Mouse (Mus musculus) frontal cortex, postnatal 14 days (tissue): ENCODE data around the gene Mab21l1.

Experiments
- DNase-seq, 2 experiments: peaks; one replicate each; pipeline ENCODE4 v3.0.0; 2022; ENCODE audit warnings: low spot score in 2 of 2

Mab21l1 gene

DNA sequence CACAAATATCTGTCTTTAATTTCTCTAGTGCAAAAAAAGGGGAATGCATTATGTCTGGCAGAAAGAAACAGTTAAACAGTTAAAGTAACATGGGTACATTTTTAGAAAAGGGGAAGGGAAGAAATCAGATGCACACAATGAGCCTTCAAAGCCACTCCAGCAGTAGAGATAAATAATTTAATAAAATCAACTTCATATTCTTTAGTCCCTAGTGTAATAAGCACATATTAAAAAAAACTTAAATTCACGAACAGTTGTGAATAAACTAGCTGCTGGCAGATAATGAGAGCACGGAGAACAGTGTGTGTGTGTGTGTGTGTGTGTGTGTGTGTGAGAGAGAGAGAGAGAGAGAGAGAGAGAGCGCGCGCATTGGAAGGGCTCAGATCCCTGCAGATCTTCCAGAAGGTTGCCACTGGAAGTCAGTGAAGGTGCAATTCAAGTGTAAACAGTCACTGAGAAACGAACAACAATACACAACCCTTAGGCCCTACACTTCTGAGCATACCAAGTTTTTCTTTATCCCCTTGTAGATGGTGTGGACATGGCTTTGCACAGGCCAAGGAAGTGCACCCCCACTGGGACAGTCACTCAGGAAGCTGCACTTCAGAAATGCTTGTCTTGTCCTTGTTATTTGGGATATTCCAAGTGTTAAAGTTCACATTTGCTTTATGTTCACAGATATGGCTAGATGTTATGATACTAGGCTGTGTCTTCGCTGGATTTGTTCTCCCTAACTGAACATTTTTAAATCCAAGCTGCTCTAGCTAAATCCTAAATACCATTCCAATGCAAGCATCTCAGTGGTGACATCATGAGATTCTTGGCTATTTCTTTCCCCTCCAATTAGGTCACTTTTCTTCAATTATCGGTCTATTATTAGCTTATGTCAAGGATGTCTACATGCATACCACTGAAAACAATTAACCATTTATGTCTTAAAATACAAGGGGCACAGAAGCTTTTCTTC is 3.3 kb upstream of the Mab21l1 start:
- DNase-seq = no peak

DNA sequence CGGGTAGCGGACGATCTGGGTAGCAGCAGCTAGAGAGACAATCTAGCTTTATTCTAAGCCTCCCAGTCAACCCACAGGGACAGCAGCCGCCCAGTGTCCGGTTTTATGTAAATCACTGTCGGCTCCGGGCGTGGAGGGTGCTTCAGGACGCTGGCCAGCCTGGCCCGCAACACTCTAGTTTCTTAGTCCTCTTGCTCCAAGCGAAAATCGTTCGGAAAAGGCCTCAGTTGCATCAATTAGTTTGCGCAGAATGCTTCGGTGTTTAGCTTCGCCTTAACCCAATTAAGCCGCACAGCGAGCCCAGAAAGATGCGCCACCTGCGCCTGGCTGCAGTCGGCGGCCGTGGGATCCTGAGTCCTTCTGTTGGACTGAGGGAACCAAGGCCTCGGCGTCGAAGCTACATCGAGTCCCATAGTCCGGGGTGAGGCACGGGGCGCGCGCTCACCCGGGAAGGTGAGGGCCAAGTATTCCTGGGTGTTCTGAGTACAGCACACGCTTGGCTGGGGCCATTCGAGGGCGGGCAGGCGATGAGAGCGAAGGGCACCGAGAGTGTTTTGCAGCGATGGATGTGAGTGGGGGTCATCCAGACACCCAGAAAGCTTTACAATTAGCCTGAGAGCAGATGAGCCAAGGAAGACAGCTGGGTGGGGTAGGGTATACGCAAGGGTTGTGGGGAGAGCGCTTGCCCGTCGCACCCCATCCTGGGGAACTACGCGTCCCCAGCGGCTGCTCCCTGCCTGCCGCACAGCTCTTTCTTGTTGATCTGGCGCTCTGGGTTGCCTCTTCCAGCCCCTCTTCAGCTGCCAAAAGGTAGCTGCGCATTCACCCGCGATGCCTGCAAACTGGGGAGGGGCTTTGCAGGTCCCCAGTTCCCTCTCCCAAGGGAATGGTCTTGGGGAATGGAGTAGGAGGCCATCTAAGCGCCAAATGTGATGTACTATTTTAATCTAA is 1.9 kb upstream of the Mab21l1 start:
- no peak for DNase-seq

DNA sequence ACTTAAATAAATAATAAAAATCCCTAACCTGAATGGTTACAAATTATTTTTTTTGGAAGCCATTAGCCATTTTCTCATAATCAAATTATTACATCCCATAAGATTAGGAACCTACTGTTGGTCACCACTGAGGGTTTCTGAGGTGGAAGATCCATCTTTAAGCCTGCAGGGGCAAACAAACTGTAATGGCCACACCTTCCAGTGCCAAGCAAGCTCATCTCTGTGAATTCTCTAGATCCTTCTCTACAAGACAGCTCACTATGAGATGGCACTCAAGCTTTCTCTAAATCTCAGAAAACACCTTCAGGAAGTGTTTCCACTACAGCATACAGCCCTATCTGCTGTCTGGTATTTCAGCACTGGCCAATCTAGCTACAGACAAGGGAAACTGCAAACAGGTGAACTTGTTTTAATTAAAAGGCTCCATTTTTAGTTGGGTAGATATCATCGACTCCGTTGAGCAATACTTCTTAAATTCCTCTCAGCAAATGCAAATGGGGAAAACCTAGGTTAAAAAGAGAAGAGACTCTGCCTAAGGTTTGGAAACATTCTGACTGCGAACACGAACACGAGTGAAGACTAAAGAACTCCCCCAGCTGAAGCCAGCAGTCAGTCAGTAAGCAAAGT is 768 bp upstream of the Mab21l1 start:
- no peak for DNase-seq

DNA sequence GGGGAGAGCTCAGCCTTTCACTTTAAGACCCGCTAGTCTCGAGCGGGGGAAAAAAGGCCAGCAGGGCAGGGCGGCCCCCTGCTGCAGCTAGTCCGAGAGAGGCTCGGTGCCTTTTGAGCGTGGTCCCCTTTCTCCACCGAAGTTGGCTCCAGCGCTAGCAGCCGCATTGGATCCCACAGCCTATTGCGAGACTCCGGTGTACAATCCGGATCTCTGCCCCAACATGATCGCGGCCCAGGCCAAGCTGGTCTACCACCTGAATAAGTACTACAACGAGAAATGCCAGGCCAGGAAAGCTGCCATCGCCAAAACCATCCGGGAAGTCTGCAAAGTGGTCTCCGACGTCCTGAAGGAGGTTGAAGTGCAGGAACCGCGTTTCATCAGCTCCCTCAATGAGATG is 461 bp downstream of the Mab21l1 start:
- no peak for DNase-seq

DNA sequence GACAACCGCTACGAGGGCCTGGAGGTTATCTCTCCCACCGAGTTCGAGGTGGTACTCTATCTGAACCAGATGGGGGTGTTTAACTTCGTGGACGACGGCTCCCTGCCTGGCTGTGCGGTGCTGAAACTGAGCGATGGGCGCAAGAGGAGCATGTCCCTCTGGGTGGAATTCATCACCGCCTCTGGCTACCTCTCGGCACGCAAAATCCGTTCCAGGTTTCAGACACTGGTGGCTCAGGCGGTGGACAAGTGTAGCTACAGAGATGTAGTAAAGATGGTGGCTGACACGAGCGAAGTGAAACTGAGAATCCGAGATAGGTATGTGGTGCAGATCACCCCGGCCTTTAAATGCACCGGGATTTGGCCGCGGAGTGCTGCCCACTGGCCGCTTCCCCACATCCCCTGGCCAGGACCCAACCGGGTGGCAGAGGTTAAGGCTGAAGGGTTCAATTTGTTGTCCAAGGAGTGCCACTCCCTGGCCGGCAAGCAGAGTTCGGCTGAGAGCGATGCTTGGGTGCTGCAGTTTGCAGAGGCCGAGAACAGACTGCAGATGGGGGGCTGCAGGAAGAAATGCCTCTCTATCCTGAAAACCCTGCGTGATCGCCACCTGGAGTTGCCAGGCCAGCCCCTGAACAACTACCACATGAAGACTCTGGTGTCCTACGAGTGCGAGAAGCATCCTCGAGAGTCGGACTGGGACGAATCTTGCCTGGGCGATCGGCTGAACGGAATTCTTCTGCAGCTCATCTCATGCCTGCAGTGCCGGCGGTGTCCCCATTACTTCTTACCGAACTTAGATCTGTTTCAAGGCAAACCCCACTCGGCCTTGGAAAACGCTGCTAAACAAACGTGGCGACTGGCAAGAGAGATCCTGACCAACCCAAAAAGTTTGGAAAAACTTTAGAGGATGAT is 1.1 kb downstream of the Mab21l1 start:
- no peak for DNase-seq

DNA sequence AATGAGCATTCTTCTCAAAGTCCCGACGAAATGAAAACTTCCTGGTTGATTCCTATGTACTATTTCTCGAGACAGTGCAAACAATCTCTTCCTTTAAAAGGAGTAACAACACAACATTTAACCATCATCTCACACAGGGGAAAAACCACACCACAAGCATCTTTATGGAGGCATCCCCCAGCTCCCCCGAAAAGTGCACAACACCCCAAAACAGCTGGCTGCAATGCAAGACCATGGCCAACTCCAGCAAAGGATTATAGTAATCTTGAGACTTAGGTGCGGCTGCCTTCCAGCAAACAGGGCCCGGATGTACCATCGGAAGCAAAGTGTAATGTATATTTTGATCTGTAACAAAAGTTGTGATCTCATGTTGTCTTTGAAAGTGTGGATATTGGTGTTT is 1.8 kb downstream of the Mab21l1 start:
- no peak for DNase-seq

DNA sequence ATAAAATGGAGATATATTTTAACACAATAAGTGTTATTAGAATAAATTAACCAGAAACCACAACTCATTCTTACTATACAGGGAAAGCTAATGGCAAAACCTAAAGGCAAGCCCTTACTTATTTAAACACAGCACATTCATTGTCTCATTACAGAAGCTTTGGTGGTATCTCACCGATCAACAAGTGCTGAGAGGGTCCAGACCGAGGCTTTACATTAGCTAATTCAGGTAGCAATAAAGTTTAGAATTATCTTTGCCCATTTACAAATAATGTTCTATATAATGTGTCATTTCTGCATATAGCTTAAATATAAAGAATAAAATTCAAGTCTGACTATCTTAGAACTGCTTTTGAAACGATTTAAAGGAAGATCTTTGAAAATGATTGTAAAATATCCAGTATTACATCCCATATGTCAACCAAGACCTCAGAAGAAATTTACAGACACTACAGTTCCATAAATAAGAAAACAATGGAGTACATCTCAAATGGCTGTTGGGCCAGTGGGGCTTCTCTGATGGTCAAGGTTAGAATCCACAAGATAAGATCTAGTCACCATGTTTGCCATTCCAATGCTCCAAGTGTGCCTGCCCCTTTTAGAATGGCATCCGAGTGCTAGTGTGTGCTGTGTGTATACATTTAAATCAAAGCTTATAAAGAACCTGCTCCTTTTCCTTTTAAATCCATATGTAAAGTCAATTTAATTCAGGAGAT is 3.1 kb downstream of the Mab21l1 start:
- no peak for DNase-seq

DNA sequence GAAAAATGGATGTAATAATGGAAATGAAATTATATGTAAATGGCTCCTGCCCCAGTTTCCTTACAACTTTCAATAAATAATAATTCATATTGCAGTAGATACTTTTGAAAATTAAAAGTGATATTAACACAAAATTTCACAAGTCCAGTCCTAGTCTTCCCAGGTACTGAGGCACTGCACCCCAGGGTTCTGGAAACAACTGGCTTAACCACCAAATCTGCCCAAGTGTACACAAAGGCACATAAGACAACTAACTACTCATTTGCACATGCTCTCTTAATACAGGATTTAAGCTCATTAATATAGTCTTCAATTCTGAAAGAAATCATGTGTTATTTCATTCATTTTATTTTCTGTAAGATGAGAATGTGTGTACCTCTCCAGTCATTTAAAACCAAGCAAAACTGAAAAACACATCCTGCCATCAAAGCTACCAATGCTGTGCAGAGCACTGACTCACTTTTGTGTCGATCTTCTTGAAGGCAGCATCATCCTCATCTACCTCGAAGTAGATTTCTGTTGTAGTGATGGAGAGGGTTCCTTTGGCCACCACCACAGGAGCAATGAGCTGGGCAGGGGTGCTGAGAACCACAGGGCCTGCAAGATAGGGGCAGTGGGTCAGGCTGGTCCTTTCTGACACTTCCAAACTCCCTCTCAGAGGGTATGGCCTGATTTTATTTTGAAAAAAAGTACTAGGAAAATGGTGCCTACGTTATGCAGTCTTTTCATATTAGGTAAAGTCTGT is 3.8 kb downstream of the Mab21l1 start:
- DNase-seq = no peak

DNA sequence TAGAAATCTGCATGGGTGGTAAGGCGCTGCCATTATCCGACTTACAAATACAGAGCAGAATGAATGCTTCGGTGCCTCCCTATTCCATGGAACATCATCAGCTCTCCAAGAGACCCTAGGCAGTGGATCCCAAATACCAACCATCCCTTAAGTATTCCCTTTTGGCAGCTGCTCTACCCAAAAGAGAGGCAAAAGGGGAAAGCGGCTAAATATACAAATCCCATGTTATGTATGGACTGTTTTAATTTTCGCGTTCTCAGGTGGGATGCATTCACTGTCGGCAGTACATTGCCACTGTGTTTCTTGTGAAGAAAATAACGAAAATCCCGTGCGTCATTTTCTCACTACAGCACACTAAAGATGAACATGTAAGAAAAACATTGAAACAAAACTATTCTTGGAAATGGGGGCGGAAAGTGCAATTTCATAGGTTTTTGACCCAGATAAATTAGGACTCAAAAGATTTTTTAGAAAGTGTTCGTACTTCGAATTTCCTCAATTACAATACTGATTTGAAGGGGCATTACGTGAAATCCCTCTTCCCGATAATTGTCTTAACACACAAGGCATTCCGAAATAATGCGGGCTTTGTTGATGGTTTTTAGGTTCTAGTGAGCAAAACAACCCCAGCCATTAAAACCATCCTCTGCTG is 4.7 kb downstream of the Mab21l1 start:
- DNase-seq = no peak

DNA sequence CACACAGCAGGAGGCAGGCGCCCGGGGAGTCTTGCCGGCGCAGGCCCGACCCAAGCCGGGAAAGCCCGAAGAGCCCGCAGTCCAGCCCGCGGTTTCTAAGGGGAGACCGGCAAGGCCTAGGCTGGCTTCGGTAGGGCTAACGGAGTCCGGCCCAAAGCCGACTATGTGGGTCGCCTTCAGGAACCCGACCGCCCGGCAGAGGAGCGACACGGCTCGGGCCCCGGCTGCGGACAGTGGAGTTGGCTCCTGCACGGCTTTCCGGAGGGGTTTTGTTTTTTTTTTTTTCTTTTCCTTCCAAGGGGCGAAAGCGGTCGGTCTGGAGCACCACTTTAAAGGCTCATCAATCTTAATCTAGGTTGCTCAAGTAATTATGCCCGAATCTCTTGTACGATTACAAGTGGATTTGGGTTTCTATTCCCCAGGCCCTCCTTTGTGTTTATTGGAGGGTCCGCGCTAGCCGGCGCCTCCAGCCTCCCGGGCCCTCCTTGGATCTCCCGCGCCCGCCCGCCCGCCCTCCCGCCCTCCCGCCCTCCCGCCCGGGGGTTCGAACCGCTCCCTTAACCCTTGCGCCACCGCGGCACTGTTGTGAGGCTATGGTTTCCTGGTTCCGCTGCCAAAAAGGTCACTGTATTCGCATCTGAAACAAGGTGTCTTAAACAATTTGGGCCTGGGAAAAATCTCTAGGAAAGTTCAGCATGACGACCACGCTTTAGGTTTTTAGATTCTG is 5.3 kb downstream of the Mab21l1 start:
- DNase-seq = no peak

DNA sequence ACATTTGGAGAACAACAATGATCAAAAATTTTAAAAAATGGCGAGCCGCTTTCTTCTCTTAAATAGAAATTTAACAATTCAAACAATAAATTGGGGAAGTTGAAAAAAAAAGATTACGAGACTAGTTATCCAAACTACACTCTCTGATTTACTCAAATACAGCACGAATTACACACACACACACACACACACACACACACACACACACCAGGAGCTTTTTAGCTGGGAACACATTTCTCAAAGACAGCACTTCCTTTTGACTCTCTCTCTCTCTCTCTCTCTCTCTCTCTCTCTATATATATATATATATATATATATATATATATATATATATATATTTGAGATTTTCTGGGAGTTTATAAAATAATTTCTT is 5.9 kb downstream of the Mab21l1 start:
- DNase-seq = no peak

DNA sequence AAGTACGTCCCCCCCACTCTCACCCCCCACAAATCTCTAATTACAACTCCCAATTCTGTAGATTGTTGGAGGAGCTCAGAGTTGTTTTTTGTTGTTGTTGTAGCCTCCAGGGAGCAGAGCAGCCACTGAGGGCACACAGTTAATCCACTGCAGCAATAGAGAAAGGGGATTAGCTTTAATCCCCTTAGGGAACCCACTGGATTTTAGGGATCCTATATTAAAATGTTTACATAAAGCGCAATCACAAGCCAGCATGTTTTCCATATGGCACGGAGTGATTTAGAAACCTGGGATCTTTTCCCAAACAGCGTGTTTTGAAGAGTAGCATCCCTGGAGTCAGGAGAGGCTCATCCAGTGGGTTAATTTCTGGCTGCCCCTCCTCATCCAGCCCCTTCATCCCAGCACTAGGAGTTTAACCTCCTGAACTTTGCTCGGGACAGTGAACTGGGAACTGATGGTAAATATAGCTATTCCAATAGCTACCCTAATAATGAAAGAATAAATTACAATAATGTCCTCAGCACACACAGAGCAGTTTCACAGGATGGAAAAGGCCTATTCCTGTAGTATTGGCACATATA is 6.4 kb downstream of the Mab21l1 start:
- no peak for DNase-seq

DNA sequence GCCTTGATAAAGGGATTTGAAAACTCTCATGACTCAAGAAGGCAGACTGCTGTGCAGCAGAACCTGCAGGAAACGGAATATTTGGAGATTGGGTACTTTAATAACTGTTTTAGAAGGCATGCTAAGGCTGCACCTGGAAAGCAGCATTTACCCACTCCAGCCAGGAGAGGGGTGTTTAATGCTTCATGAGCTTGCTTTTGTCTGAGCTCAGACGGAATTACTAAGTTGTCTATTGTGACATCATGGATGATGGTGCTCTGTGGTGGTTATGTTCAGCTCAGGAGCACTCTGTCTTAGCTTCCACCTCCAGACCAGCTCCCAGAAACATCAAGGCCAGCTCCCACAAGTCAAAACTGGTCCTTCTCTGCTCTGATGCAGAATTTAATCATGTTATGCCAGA is 7.5 kb downstream of the Mab21l1 start:
- DNase-seq = no peak

DNA sequence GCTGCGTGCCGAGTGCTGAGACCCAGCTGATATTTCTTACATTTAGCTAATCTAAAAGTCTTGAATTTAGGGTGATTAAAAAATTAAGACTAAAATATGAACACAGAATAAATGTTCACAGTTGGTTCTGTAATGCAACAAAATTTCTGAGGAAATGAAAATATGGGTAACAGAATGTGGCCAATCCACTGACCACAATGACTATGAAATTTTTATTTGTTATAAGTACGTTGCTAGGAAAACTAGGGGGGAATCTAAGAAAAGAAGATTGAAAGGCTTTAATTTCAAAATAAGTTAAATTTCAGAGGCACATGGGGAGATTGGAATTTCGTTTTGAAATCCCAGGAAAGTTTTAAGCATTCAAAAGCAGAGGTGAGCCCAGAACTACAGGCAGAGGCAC is 8.3 kb downstream of the Mab21l1 start:
- no peak for DNase-seq

DNA sequence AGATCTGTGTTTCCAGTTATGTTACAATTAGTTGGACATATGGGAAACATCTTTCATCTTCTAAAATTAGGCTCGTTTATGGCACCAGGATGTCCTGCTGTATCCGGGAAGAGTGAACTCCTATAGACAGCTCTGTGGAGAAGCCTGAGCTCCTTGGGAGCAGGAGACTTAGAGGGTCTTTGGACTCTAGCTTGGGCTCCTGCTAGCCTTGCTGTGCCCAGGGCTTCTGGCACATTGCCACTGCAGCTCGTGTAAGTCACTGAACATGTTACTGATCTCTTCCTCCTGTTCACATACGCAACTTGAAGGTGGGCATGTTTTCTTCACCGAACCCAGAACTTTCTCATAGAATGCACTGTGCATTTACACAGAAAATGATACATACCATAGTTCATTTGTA is 9.9 kb downstream of the Mab21l1 start:
- no peak for DNase-seq

DNA sequence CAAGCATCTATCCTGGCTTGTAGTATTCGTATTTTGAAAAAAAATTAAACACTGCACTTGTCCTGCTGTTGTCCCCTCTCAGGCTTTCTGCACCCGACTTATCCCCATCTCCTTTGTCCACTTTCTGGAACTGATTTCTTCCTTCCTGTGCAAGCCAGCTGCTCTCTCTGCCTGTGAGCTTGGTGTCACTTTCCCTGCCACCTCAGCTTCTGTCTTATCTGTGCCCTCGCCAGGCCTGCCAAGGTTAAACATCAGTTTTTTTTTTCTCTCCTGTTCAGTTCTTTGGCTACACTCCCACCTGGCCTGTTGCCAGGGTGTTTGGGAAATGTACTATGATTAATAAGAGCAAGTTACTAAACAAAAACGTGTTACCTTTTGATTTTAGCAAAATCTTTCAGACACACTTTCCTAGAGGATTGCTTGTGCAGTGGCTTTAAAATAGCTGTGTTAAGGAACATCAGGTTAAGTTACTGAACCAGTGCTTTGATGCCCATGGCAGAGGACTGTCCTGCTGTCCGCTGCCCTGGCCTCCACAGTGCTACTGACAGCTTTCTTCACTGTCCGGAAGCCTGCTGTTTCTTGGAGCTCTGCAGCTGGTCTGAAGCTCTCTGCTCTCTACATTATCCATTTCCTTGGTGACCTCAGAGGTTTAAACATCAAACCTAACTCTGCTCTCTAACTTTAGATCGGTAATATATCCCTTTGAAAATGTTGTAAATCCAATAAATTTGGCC is 11.7 kb downstream of the Mab21l1 start:
- DNase-seq = no peak

DNA sequence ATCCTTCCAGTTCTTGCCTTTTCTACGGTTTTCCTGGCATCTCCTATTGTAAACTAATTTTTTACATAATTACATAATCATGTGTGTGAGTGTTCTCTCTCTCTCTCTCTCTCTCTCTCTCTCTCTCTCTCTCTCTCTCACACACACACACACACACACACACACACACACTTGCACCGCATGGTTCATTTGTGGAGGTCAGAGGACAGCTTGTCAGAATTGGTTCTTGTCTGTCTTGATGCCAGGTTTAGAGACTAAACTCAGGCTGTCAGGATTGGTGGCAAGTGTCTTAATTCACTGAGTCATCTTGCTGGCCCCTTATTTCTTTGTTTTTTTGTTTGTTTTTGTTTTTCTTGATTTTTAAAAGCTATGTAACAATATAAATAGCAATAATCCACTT is 12.5 kb downstream of the Mab21l1 start:
- DNase-seq = no peak
